Mouse (Mus musculus) ovary, postnatal 10 days (tissue): ENCODE results near the gene Slc25a14.

Experiments
- DNase-seq: peaks from one replicate; pipeline ENCODE4 v3.0.0; 2022; ENCODE audit warnings: low spot score

Gene Slc25a14

DNA sequence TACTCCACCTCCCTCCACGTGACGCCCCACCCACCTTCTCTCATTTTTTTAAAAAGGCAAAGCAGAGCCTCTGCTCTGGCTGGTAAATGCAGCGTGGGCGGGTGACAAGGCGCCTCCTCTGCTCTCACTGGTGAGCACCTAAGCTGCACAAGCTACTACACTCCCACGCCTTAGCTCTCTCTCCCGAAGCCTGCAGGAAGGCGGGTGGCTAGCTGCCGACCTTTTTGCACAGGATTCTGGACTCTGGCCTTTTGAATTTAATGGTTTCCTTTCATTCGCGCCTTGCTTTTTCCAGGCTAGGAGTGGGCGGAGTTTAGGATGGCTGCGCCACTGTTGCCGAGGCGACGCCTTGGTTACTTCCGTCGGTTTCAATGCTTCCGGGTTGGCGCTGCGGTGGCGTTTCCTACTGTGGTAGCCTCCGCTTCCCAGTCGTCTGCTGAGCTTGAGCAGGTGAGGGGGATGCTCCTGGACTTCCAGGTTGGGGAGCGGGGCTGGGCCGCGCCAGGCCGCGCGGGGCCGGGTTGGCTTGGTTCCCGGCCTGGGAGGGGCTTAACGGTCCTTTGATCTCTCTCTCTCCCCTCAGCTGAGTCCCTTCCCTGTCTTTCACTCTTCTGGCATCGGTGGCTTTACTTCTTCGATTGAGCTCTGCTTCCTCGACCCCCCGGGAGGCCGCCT lies at the start of gene Slc25a14:
TSS of gene Slc25a14 (plus strand) at position 35 of the 675 bp plus-strand sequence.
- peak; percentile 27 for DNase-seq

- DNase-seq = no peak
These were observed 39.9 kb upstream of the Slc25a14 start for GRCm38 (mm10) chrX:48583332-48583731.

GRCm38 (mm10) chrX:48593721-48594098 lies 29.5 kb upstream of the Slc25a14 start:
- peak; percentile 0 for DNase-seq

GRCm38 (mm10) chrX:48594099-48594760 lies 29.0 kb upstream of the Slc25a14 start, which contains the start of gene Zfp280c:
TSS of gene Zfp280c (minus strand) at chrX:48594504.
- peak; percentile 38 for DNase-seq

GRCm38 (mm10) chrX:48596053-48596452 lies 27.2 kb upstream of the Slc25a14 start:
- no peak for DNase-seq

DNA sequence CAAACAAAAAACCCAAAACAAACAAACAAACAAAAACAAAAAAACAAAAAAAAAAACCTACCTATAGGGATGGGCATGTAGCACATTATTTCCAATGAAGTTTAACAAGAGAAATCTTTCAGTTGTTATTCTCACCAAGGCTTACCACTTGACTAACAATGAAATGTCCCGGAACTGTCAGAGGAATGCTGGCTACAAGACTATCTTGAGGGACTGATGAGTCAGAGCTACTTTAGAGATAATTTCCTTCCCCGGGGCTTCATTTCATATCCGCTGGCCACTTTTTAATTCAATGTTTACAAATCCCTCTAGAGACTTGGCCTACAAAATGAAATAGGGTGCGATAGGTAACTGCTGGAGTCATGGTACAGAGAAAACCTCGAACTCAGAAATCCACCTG lies 26.3 kb upstream of the Slc25a14 start:
- no peak for DNase-seq

GRCm38 (mm10) chrX:48604872-48605271 lies 18.3 kb upstream of the Slc25a14 start:
- no peak for DNase-seq

- DNase-seq = no peak
These were observed 199 bp upstream of the Slc25a14 start for GRCm38 (mm10) chrX:48623049-48623378.

DNA sequence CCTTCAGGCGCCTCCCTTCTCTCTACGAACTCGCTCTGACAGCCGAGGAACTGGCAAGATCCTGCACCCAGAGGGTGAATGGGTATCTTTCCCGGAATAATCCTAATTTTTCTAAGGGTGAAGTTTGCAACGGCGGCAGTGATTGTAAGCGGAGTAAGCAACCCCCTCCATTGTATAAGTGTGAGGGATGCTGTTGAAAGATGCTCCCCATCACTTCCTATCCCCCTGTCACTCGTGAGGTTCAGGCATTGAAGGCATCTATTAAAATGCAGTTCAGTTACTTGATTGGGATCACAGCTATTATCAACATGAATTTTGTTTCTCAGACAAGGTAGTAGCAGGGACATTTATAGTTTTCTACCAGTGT lies 824 bp downstream of the Slc25a14 start:
- no peak for DNase-seq

- DNase-seq = no peak
These were observed 13.8 kb downstream of the Slc25a14 start for GRCm38 (mm10) chrX:48637032-48637431.

DNA sequence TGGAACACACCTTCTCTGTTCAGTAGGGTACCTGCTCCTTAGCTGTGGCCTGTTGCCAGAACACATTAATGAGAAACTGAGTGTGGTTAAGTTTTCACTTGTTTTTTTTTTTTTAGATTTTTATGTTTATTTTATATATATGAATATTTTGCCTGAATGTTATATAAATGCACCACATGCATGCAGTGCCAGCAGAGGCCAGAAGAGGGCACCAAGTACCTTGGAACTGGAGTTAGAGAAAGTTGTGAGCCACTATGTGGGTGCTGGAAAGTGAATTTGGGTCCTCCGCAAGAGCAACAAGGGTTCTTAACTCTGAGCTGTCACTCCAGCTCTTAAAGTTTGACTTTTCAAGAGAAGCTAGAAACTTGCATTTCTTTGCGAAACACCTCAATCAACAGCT lies 20.9 kb downstream of the Slc25a14 start:
- DNase-seq = peak; percentile 1

GRCm38 (mm10) chrX:48666807-48667206 lies 43.6 kb downstream of the Slc25a14 start:
- no peak for DNase-seq

GRCm38 (mm10) chrX:48669588-48669987 lies 46.4 kb downstream of the Slc25a14 start:
- no peak for DNase-seq

- no peak for DNase-seq
These were observed 48.5 kb downstream of the Slc25a14 start for GRCm38 (mm10) chrX:48671714-48672113.

GRCm38 (mm10) chrX:48674171-48674570 lies 51.0 kb downstream of the Slc25a14 start, which contains the start of gene Gpr119:
TSS of gene Gpr119 (minus strand) at chrX:48674478.
- no peak for DNase-seq

GRCm38 (mm10) chrX:48683451-48683850 lies 60.2 kb downstream of the Slc25a14 start:
- DNase-seq = no peak

DNA sequence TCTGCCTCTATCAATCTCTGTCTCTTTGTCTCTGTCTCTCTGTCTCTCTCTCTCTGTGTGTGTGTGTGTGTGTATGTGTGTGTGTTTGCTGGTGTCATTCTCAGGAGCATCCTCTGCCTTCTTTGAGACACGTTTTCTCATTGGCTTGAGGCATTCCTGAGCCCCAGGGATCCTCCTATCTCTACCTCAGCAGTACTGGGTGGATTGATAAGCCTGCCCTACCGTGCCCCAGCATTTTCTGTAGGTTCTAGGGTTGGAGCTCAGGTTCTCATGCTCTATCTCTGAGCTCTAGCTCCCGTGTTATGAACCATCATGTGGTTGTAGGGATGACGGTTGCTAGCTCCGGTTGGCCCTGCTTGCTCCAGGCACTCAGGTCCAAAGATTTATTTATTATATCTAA lies 60.6 kb downstream of the Slc25a14 start:
- no peak for DNase-seq

DNA sequence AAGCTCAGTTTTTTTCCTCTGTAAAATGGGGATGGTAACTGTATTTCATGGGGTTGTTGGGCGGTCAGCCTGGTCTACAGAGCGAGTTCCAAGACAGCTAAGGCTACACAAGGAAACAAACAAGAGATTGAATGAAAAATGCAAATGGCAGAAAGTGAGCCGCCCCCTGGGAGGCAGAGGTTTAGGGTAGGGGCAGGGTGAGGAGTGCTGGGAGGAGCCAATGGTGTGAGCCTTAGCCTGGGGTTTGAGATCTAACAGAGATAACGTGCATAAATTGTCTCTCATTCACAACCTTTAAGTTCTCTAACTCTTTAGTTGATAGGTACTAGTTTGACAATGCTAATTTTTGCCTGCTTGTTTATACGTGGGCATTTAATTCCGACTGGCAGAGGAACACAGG lies 71.2 kb downstream of the Slc25a14 start:
- DNase-seq = no peak

- peak; percentile 55 for DNase-seq
These were observed 71.7 kb downstream of the Slc25a14 start, which contains the start of gene Rbmx2 for GRCm38 (mm10) chrX:48694864-48695371. TSS of gene Rbmx2 (plus strand) at chrX:48695004.

DNA sequence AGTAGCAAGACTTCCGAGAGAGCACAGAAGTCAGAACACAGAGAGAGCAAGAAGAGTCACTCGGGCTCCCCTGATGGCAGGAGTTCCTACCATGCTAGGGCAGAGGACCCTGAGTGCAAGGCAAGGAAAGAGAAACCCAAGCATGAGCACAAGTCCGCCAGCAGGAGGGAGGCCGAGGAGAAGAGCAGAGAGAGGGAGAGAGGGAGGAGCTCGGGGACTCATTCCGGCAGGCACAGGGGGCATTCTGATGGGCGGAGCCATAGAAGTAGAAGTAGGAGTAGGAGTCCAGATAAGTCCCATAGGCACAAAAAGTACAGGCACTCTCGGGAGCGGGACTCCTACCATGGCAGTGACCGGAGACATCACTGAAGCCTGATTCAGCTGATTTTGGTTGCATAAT lies 86.5 kb downstream of the Slc25a14 start:
- no peak for DNase-seq
